Mouse (Mus musculus): ENCODE results near the gene LTO1. TPM values are rescaled to one million over a fixed set of nuclear protein-coding genes. Genes with fewer than 3 reads are reported as not detected.
A peak's percentile ranks its signal among the peaks of the same experiment; 100 is the strongest.

Gene LTO1
- polyA plus RNA-seq, 1 experiment from 2014 or later, result 21.1 TPM

GRCm38 (mm10) chr7:144929931-144930330, 15.0 kb downstream of the LTO1 start:
- Histone ChIP-seq H3K27ac (ENCODE audit: low read depth, low read length) (no peak overlapping the region), H3K27me3 (replicated peaks; ENCODE audit: control insufficient read depth, insufficient read depth, low read length) (no peaks in the 10 kb centered on the region), H3K4me3 (ENCODE audit: low read depth, low read length) (no peak overlapping the region), H3K4me2 (replicated peaks; ENCODE audit: low read depth) (no peak overlapping the region), H3K9me3 (ENCODE audit: control insufficient read depth) (no peaks in the 10 kb centered on the region), H3K9ac (ENCODE audit: low read depth, low read length) (no peak overlapping the region), H3K36me3 (ENCODE audit: control insufficient read depth, insufficient read depth) (peaks cover 42% of the 10 kb centered on the region), H3K4me1 (replicated peaks; ENCODE audit: control insufficient read depth, insufficient read depth, low read length) (no peaks in the 10 kb centered on the region)
- WGBS, result 64% methylated on average over 5 of the region's 5 CpGs
- TF ChIP-seq CTCF (IDR thresholded peaks at IDR 0.05; ENCODE audit: low read depth), result no peak
- ATAC-seq, result no peak

GRCm38 (mm10) chr7:144931778-144932177, 16.9 kb downstream of the LTO1 start:
- Histone ChIP-seq H3K27ac (ENCODE audit: low read depth, low read length) (no peak overlapping the region), H3K9me3 (ENCODE audit: control insufficient read depth) (no peaks in the 10 kb centered on the region), H3K27me3 (replicated peaks; ENCODE audit: control insufficient read depth, insufficient read depth, low read length) (no peaks in the 10 kb centered on the region), H3K4me1 (replicated peaks; ENCODE audit: control insufficient read depth, insufficient read depth, low read length) (no peaks in the 10 kb centered on the region), H3K36me3 (ENCODE audit: control insufficient read depth, insufficient read depth) (peaks cover 54% of the 10 kb centered on the region), H3K4me3 (ENCODE audit: low read depth, low read length) (no peak overlapping the region), H3K4me2 (replicated peaks; ENCODE audit: low read depth) (no peak overlapping the region), H3K9ac (ENCODE audit: low read depth, low read length) (no peak overlapping the region)
- WGBS, result 20% methylated on average over 3 of the region's 3 CpGs
- no peak for ATAC-seq
- peak; percentile 66 for TF ChIP-seq CTCF (IDR thresholded peaks at IDR 0.05; ENCODE audit: low read depth)

GRCm38 (mm10) chr7:144932389-144932937, 17.6 kb downstream of the LTO1 start:
- no peak overlapping the region for H3K4me2 ChIP-seq (replicated peaks; ENCODE audit: low read depth)
- no peak for ATAC-seq
- H3K4me1 ChIP-seq (replicated peaks; ENCODE audit: control insufficient read depth, insufficient read depth, low read length), result no peaks in the 10 kb centered on the region
- WGBS, result 75% methylated on average over 18 of the region's 18 CpGs
- H3K36me3 ChIP-seq (ENCODE audit: control insufficient read depth, insufficient read depth), result peaks cover 54% of the 10 kb centered on the region
- TF ChIP-seq CTCF (IDR thresholded peaks at IDR 0.05; ENCODE audit: low read depth), result no peak
- no peak overlapping the region for H3K9ac ChIP-seq (ENCODE audit: low read depth, low read length)
- H3K27me3 ChIP-seq (replicated peaks; ENCODE audit: control insufficient read depth, insufficient read depth, low read length), result no peaks in the 10 kb centered on the region
- H3K9me3 ChIP-seq (ENCODE audit: control insufficient read depth), result no peaks in the 10 kb centered on the region
- H3K27ac ChIP-seq (ENCODE audit: low read depth, low read length), result no peak overlapping the region
- no peak overlapping the region for H3K4me3 ChIP-seq (ENCODE audit: low read depth, low read length)

GRCm38 (mm10) chr7:144933336-144933735, 18.4 kb downstream of the LTO1 start:
- Histone ChIP-seq H3K4me3 (ENCODE audit: low read depth, low read length) (no peak overlapping the region), H3K27me3 (replicated peaks; ENCODE audit: control insufficient read depth, insufficient read depth, low read length) (no peaks in the 10 kb centered on the region; the same call in 1 of the 2 replicates), H3K36me3 (ENCODE audit: control insufficient read depth, insufficient read depth) (peaks cover 54% of the 10 kb centered on the region), H3K9ac (ENCODE audit: low read depth, low read length) (no peak overlapping the region), H3K4me1 (replicated peaks; ENCODE audit: control insufficient read depth, insufficient read depth, low read length) (no peaks in the 10 kb centered on the region), H3K9me3 (ENCODE audit: control insufficient read depth) (no peaks in the 10 kb centered on the region), H3K4me2 (replicated peaks; ENCODE audit: low read depth) (no peak overlapping the region), H3K27ac (ENCODE audit: low read depth, low read length) (no peak overlapping the region)
- no peak for TF ChIP-seq CTCF (IDR thresholded peaks at IDR 0.05; ENCODE audit: low read depth)
- WGBS, result 87% methylated on average over 3 of the region's 3 CpGs
- ATAC-seq, result no peak

GRCm38 (mm10) chr7:144933796-144934195, 18.9 kb downstream of the LTO1 start:
- H3K36me3 ChIP-seq (ENCODE audit: control insufficient read depth, insufficient read depth), result peaks cover 54% of the 10 kb centered on the region
- WGBS, result 88% methylated on average over 8 of the region's 8 CpGs
- ATAC-seq, result no peak
- H3K4me3 ChIP-seq (ENCODE audit: low read depth, low read length), result no peak overlapping the region
- TF ChIP-seq CTCF (IDR thresholded peaks at IDR 0.05; ENCODE audit: low read depth), result no peak
- no peaks in the 10 kb centered on the region for H3K4me1 ChIP-seq (replicated peaks; ENCODE audit: control insufficient read depth, insufficient read depth, low read length)
- no peak overlapping the region for H3K9ac ChIP-seq (ENCODE audit: low read depth, low read length)
- H3K27ac ChIP-seq (ENCODE audit: low read depth, low read length), result no peak overlapping the region
- no peak overlapping the region for H3K4me2 ChIP-seq (replicated peaks; ENCODE audit: low read depth)
- no peaks in the 10 kb centered on the region for H3K9me3 ChIP-seq (ENCODE audit: control insufficient read depth)
- no peaks in the 10 kb centered on the region; the same call in 1 of the 2 replicates for H3K27me3 ChIP-seq (replicated peaks; ENCODE audit: control insufficient read depth, insufficient read depth, low read length)

GRCm38 (mm10) chr7:144934901-144935300, 20.0 kb downstream of the LTO1 start:
- TF ChIP-seq CTCF (IDR thresholded peaks at IDR 0.05; ENCODE audit: low read depth), result no peak
- Histone ChIP-seq H3K27ac (ENCODE audit: low read depth, low read length) (no peak overlapping the region; the same call in 1 of the 2 replicates), H3K27me3 (replicated peaks; ENCODE audit: control insufficient read depth, insufficient read depth, low read length) (no peaks in the 10 kb centered on the region; the same call in 1 of the 2 replicates), H3K4me2 (replicated peaks; ENCODE audit: low read depth) (no peak overlapping the region), H3K36me3 (ENCODE audit: control insufficient read depth, insufficient read depth) (peaks cover 43% of the 10 kb centered on the region), H3K4me3 (ENCODE audit: low read depth, low read length) (no peak overlapping the region), H3K9ac (ENCODE audit: low read depth, low read length) (no peak overlapping the region), H3K9me3 (ENCODE audit: control insufficient read depth) (no peaks in the 10 kb centered on the region), H3K4me1 (replicated peaks; ENCODE audit: control insufficient read depth, insufficient read depth, low read length) (peaks cover 6% of the 10 kb centered on the region; the same call in 1 of the 2 replicates)
- ATAC-seq, result no peak
- 77% methylated on average over 5 of the region's 5 CpGs for WGBS
